Mouse (Mus musculus) hindbrain, embryonic 15.5 days (tissue): ENCODE results near the gene Eef1akmt3. TPM values are rescaled to one million over a fixed set of nuclear protein-coding genes. Genes with fewer than 3 reads are reported as not detected.
A peak's percentile ranks its signal among the peaks of the same experiment; 100 is the strongest.

Experiments
- ATAC-seq: fragments of 200-750 bp; cut with Nextera tagmentation; 2 replicates; pipeline ENCODE4 v1.8.0; 2017; ENCODE audit warnings: low read depth, moderate number of reproducible peaks, moderate TSS enrichment; ENCODE audit not compliant: low FRiP score
- H3K27ac ChIP-seq: fragments of 300-500 bp; sonication (generic); replicated peaks from 2 replicates; pipeline ENCODE4 v1.5.1; 2015; ENCODE audit warnings: mild to moderate bottlenecking, inconsistent platforms
- H3K27me3 ChIP-seq: fragments of 300-500 bp; sonication (generic); 2 replicates; pipeline ENCODE4 v1.6.1; 2015; ENCODE audit warnings: control low read depth, inconsistent platforms
- H3K36me3 ChIP-seq: fragments of 300-500 bp; sonication (generic); 2 replicates; pipeline ENCODE4 v1.6.1; 2015; ENCODE audit warnings: control low read depth, inconsistent platforms
- H3K4me1 ChIP-seq: fragments of 300-500 bp; sonication (generic); replicated peaks from 2 replicates; pipeline ENCODE4 v1.6.1; 2015; ENCODE audit warnings: control low read depth, inconsistent platforms
- H3K4me2 ChIP-seq: fragments of 300-500 bp; sonication (generic); 2 replicates; pipeline ENCODE4 v1.6.1; 2015; ENCODE audit warnings: moderate library complexity, mild to moderate bottlenecking, inconsistent platforms
- H3K4me3 ChIP-seq: fragments of 300-500 bp; sonication (generic); 2 replicates; pipeline ENCODE4 v1.5.1; 2015; ENCODE audit warnings: mild to moderate bottlenecking, inconsistent platforms
- H3K9ac ChIP-seq: fragments of 300-500 bp; sonication (generic); 2 replicates; pipeline ENCODE4 v1.6.1; 2015; ENCODE audit warnings: inconsistent platforms
- H3K9me3 ChIP-seq: fragments of 300-500 bp; sonication (generic); 2 replicates; pipeline ENCODE4 v1.6.1; 2016; ENCODE audit warnings: control low read depth, inconsistent platforms
- WGBS: fragments of 180-500 bp; shearing (Covaris S2); methylation state at CpG from one replicate; pipeline ENCODE4 v1.1.7; 2015; 5-methylcytosine and 5-hydroxymethylcytosine counted together
- polyA plus RNA-seq: library from polyadenylated mRNA; unstranded; fragments of >200 nt; fragmentation: Nextera tagmentation; extraction: Ambion mirVana; gene quantifications from 2 replicates; pipeline ENCODE4 v1.2.1, GENCODE M21; 2015

Eef1akmt3 gene
- polyA plus RNA-seq, 1 experiment from 2014 or later: 0.14 TPM

- peaks cover 14% of the 10 kb centered on the region for H3K4me1 ChIP-seq
- WGBS: 21% methylated on average over 5 of the region's 5 CpGs
- peaks cover 9% of the 10 kb centered on the region for H3K27me3 ChIP-seq
- peak overlapping the region; percentile 69 for H3K4me3 ChIP-seq
- H3K36me3 ChIP-seq: no peaks in the 10 kb centered on the region
- 0 out of 2 replicates have a peak, but pooled peaks have one; percentile 7 for ATAC-seq
- no peak overlapping the region for H3K27ac ChIP-seq
- H3K9ac ChIP-seq: peak overlapping the region; percentile 69; the same call in 1 of the 2 replicates
- peak overlapping the region; percentile 93 for H3K4me2 ChIP-seq
- no peaks in the 10 kb centered on the region for H3K9me3 ChIP-seq
Measured at GRCm38 (mm10) chr10:127042468-127043115, 1.3 kb upstream of the Eef1akmt3 start.

GRCm38 (mm10) chr10:127041774-127042338, 543 bp upstream of the Eef1akmt3 start:
- H3K4me1 ChIP-seq: peaks cover 14% of the 10 kb centered on the region
- H3K36me3 ChIP-seq: no peaks in the 10 kb centered on the region
- peak overlapping the region; percentile 69 for H3K9ac ChIP-seq
- peaks cover 4% of the 10 kb centered on the region for H3K27me3 ChIP-seq
- no peaks in the 10 kb centered on the region for H3K9me3 ChIP-seq
- H3K4me2 ChIP-seq: peak overlapping the region; percentile 93
- peak overlapping the region; percentile 47 for H3K27ac ChIP-seq
- under 1% methylated on average over 44 of the region's 44 CpGs for WGBS
- ATAC-seq: peak; percentile 87
- H3K4me3 ChIP-seq: peak overlapping the region; percentile 69

GRCm38 (mm10) chr10:127040569-127041214, 621 bp downstream of the Eef1akmt3 start:
- Histone ChIP-seq H3K4me3 (peak overlapping the region; percentile 69), H3K4me1 (peaks cover 14% of the 10 kb centered on the region), H3K27me3 (peaks cover 4% of the 10 kb centered on the region), H3K27ac (peak overlapping the region; percentile 47; the same call in 1 of the 2 replicates), H3K9ac (peak overlapping the region; percentile 69), H3K4me2 (peak overlapping the region; percentile 93), H3K9me3 (no peaks in the 10 kb centered on the region), H3K36me3 (no peaks in the 10 kb centered on the region)
- peak; percentile 3; the same call in 1 of the 2 replicates for ATAC-seq
- 1% methylated on average over 20 of the region's 20 CpGs for WGBS

GRCm38 (mm10) chr10:127037641-127038040, 3.7 kb downstream of the Eef1akmt3 start:
- H3K9ac ChIP-seq: no peak overlapping the region
- WGBS: 63% methylated on average over 12 of the region's 12 CpGs
- H3K27ac ChIP-seq: no peak overlapping the region
- H3K4me2 ChIP-seq: no peak overlapping the region
- no peak overlapping the region for H3K4me3 ChIP-seq
- H3K9me3 ChIP-seq: no peaks in the 10 kb centered on the region
- ATAC-seq: no peak
- H3K4me1 ChIP-seq: peaks cover 11% of the 10 kb centered on the region
- H3K27me3 ChIP-seq: peaks cover 4% of the 10 kb centered on the region
- H3K36me3 ChIP-seq: no peaks in the 10 kb centered on the region

GRCm38 (mm10) chr10:127036273-127036672, 5.0 kb downstream of the Eef1akmt3 start:
- Histone ChIP-seq H3K27ac (no peak overlapping the region), H3K4me3 (no peak overlapping the region), H3K36me3 (no peaks in the 10 kb centered on the region), H3K4me1 (peaks cover 6% of the 10 kb centered on the region; the same call in 1 of the 2 replicates), H3K27me3 (peaks cover 4% of the 10 kb centered on the region), H3K4me2 (no peak overlapping the region), H3K9me3 (no peaks in the 10 kb centered on the region), H3K9ac (no peak overlapping the region)
- 85% methylated on average over 12 of the region's 12 CpGs for WGBS
- no peak for ATAC-seq

GRCm38 (mm10) chr10:127033301-127033741, 8.0 kb downstream of the Eef1akmt3 start:
- ATAC-seq: no peak
- H3K9me3 ChIP-seq: no peaks in the 10 kb centered on the region
- H3K27me3 ChIP-seq: no peaks in the 10 kb centered on the region
- no peak overlapping the region for H3K4me2 ChIP-seq
- no peak overlapping the region for H3K4me3 ChIP-seq
- H3K36me3 ChIP-seq: peaks cover 7% of the 10 kb centered on the region
- 81% methylated on average over 8 of the region's 8 CpGs for WGBS
- H3K27ac ChIP-seq: no peak overlapping the region
- peaks cover 10% of the 10 kb centered on the region for H3K4me1 ChIP-seq
- no peak overlapping the region for H3K9ac ChIP-seq

- WGBS: 6% methylated on average over 56 of the region's 56 CpGs
- peak within 1 kb of the TSS; percentile 91 for H3K9ac ChIP-seq
- ATAC-seq: peak; percentile 88
- H3K36me3 ChIP-seq: peaks cover 31% of the 10 kb centered on the region
- peak within 1 kb of the TSS; percentile 74 for H3K4me2 ChIP-seq
- H3K27ac ChIP-seq: peak within 1 kb of the TSS; percentile 84
- H3K9me3 ChIP-seq: no peaks in the 10 kb centered on the region
- H3K27me3 ChIP-seq: no peaks in the 10 kb centered on the region
- H3K4me1 ChIP-seq: peaks cover 10% of the 10 kb centered on the region
- H3K4me3 ChIP-seq: peak within 1 kb of the TSS; percentile 89
Measured at GRCm38 (mm10) chr10:127030336-127031296, 10.7 kb downstream of the Eef1akmt3 start, which contains the start of gene Tsfm. Gene Tsfm (minus strand): TSS chr10:127030840.

GRCm38 (mm10) chr10:127018422-127018821, 22.9 kb downstream of the Eef1akmt3 start:
- no peak for ATAC-seq

GRCm38 (mm10) chr10:127017071-127017470, 24.2 kb downstream of the Eef1akmt3 start:
- no peaks in the 10 kb centered on the region for H3K27me3 ChIP-seq
- no peaks in the 10 kb centered on the region for H3K4me1 ChIP-seq
- 41% methylated on average over 2 of the region's 2 CpGs for WGBS
- no peak overlapping the region for H3K4me2 ChIP-seq
- H3K27ac ChIP-seq: no peak overlapping the region
- H3K9me3 ChIP-seq: no peaks in the 10 kb centered on the region
- no peak overlapping the region for H3K4me3 ChIP-seq
- H3K9ac ChIP-seq: no peak overlapping the region
- H3K36me3 ChIP-seq: no peaks in the 10 kb centered on the region
- no peak for ATAC-seq

More at GRCm38 (mm10) chr10:127018422-127018821, 22.9 kb downstream of the Eef1akmt3 start:
- peaks cover 10% of the 10 kb centered on the region for H3K36me3 ChIP-seq
- H3K27me3 ChIP-seq: no peaks in the 10 kb centered on the region
- 82% methylated on average over 16 of the region's 16 CpGs for whole genome bisulfite sequencing
- no peak overlapping the region for H3K9ac ChIP-seq
- no peak overlapping the region for H3K4me3 ChIP-seq
- H3K4me1 ChIP-seq: no peaks in the 10 kb centered on the region
- no peak overlapping the region for H3K27ac ChIP-seq
- no peaks in the 10 kb centered on the region for H3K9me3 ChIP-seq
- no peak overlapping the region for H3K4me2 ChIP-seq

GRCm38 (mm10) chr10:127016488-127016887, 24.8 kb downstream of the Eef1akmt3 start:
- Histone ChIP-seq H3K27ac (no peak overlapping the region), H3K27me3 (no peaks in the 10 kb centered on the region), H3K4me2 (no peak overlapping the region), H3K36me3 (no peaks in the 10 kb centered on the region), H3K9me3 (no peaks in the 10 kb centered on the region), H3K9ac (no peak overlapping the region), H3K4me3 (no peak overlapping the region), H3K4me1 (no peaks in the 10 kb centered on the region)
- no peak for ATAC-seq
- WGBS: 70% methylated on average over 5 of the region's 5 CpGs

- H3K4me2 ChIP-seq: no peak overlapping the region
- no peaks in the 10 kb centered on the region for H3K27me3 ChIP-seq
- no peak overlapping the region for H3K27ac ChIP-seq
- no peak overlapping the region for H3K9ac ChIP-seq
- ATAC-seq: no peak
- WGBS: 74% methylated on average over 7 of the region's 7 CpGs
- no peaks in the 10 kb centered on the region for H3K4me1 ChIP-seq
- H3K9me3 ChIP-seq: no peaks in the 10 kb centered on the region
- H3K36me3 ChIP-seq: peaks cover 2% of the 10 kb centered on the region; the same call in 1 of the 2 replicates
- no peak overlapping the region for H3K4me3 ChIP-seq
Measured at GRCm38 (mm10) chr10:127003806-127004205, 37.5 kb downstream of the Eef1akmt3 start.
